Mouse (Mus musculus): ENCODE data around the gene Depdc5. TPM values are rescaled to one million over a fixed set of nuclear protein-coding genes. Genes with fewer than 3 reads are reported as not detected.

Gene Depdc5
- polyA plus RNA-seq, 1 experiment from 2014 or later: 16.6 TPM

GRCm38 (mm10) chr5:33001111-33001510, 137.6 kb downstream of the Depdc5 start:
- ATAC-seq (replicated peaks; ENCODE audit: extremely low read depth, insufficient read depth, low FRiP score): no peak
- 78% methylated on average over 5 of the region's 5 CpGs for WGBS
- no peak overlapping the region for H3K9ac ChIP-seq (ENCODE audit: low read length)
- no peaks in the 10 kb centered on the region for H3K9me3 ChIP-seq (replicated peaks; ENCODE audit: control insufficient read depth, low read length)
- H3K4me1 ChIP-seq (ENCODE audit: control insufficient read depth, insufficient read depth, low read length): peaks cover 2% of the 10 kb centered on the region; the same call in 1 of the 2 replicates
- no peak overlapping the region for H3K4me3 ChIP-seq (ENCODE audit: low read length)
- H3K36me3 ChIP-seq (ENCODE audit: control insufficient read depth, insufficient read depth): no peaks in the 10 kb centered on the region
- no peaks in the 10 kb centered on the region for H3K27me3 ChIP-seq (ENCODE audit: control insufficient read depth, insufficient read depth, low read length)
- no peak overlapping the region for H3K27ac ChIP-seq (ENCODE audit: low read length)
- H3K4me2 ChIP-seq (ENCODE audit: low read depth, low read length): no peak overlapping the region

- H3K27me3 ChIP-seq (ENCODE audit: control insufficient read depth, insufficient read depth, low read length): no peaks in the 10 kb centered on the region
- no peaks in the 10 kb centered on the region for H3K9me3 ChIP-seq (replicated peaks; ENCODE audit: control insufficient read depth, low read length)
- WGBS: 80% methylated on average over 5 of the region's 5 CpGs
- ATAC-seq (replicated peaks; ENCODE audit: extremely low read depth, insufficient read depth, low FRiP score): no peak
- H3K36me3 ChIP-seq (ENCODE audit: control insufficient read depth, insufficient read depth): no peaks in the 10 kb centered on the region
- no peak overlapping the region for H3K4me2 ChIP-seq (ENCODE audit: low read depth, low read length)
- H3K4me3 ChIP-seq (ENCODE audit: low read length): no peak overlapping the region
- H3K9ac ChIP-seq (ENCODE audit: low read length): no peak overlapping the region
- no peak overlapping the region for H3K27ac ChIP-seq (ENCODE audit: low read length)
- H3K4me1 ChIP-seq (ENCODE audit: control insufficient read depth, insufficient read depth, low read length): peaks cover 4% of the 10 kb centered on the region; the same call in 1 of the 2 replicates
Observed at GRCm38 (mm10) chr5:33002781-33003180, 139.3 kb downstream of the Depdc5 start.

DNA sequence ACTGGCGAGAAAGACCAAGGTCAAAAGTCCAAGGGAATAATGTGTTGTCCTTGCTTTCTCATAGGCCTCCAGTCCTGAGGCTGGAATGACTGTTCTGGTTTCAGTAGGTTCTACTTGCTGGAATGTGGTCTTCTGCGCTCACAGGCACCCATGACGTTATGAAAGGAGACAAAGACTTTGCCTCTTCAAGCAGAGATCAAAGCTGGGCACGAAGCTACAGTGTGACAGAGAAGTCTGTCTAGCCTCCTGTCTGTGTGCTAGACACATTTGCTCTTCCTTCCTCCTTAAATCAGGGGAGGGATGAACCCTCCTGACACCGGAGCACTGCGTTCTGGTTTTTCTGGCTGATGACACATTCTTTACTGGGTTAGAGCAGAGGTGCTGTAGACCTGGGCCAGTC, 140.0 kb downstream of the Depdc5 start:
- Histone ChIP-seq H3K4me1 (ENCODE audit: control insufficient read depth, insufficient read depth, low read length) (peaks cover 4% of the 10 kb centered on the region; the same call in 1 of the 2 replicates), H3K27me3 (ENCODE audit: control insufficient read depth, insufficient read depth, low read length) (no peaks in the 10 kb centered on the region), H3K27ac (ENCODE audit: low read length) (no peak overlapping the region), H3K9me3 (replicated peaks; ENCODE audit: control insufficient read depth, low read length) (no peaks in the 10 kb centered on the region), H3K9ac (ENCODE audit: low read length) (no peak overlapping the region), H3K4me3 (ENCODE audit: low read length) (no peak overlapping the region), H3K4me2 (ENCODE audit: low read depth, low read length) (no peak overlapping the region), H3K36me3 (ENCODE audit: control insufficient read depth, insufficient read depth) (no peaks in the 10 kb centered on the region)
- WGBS: 69% methylated on average over 6 of the region's 6 CpGs
- ATAC-seq (replicated peaks; ENCODE audit: extremely low read depth, insufficient read depth, low FRiP score): no peak

- no peaks in the 10 kb centered on the region for H3K36me3 ChIP-seq (ENCODE audit: control insufficient read depth, insufficient read depth)
- no peak overlapping the region for H3K27ac ChIP-seq (ENCODE audit: low read length)
- H3K9ac ChIP-seq (ENCODE audit: low read length): no peak overlapping the region
- ATAC-seq (replicated peaks; ENCODE audit: extremely low read depth, insufficient read depth, low FRiP score): no peak
- H3K4me2 ChIP-seq (ENCODE audit: low read depth, low read length): no peak overlapping the region
- peaks cover 4% of the 10 kb centered on the region; the same call in 1 of the 2 replicates for H3K4me1 ChIP-seq (ENCODE audit: control insufficient read depth, insufficient read depth, low read length)
- no peaks in the 10 kb centered on the region for H3K9me3 ChIP-seq (replicated peaks; ENCODE audit: control insufficient read depth, low read length)
- WGBS: 79% methylated on average over 4 of the region's 4 CpGs
- no peaks in the 10 kb centered on the region for H3K27me3 ChIP-seq (ENCODE audit: control insufficient read depth, insufficient read depth, low read length)
- no peak overlapping the region for H3K4me3 ChIP-seq (ENCODE audit: low read length)
Observed at GRCm38 (mm10) chr5:33004110-33004509, 140.6 kb downstream of the Depdc5 start.

- Histone ChIP-seq H3K4me1 (ENCODE audit: control insufficient read depth, insufficient read depth, low read length) (peaks cover 4% of the 10 kb centered on the region; the same call in 1 of the 2 replicates), H3K4me3 (ENCODE audit: low read length) (no peak overlapping the region), H3K4me2 (ENCODE audit: low read depth, low read length) (no peak overlapping the region), H3K9ac (ENCODE audit: low read length) (no peak overlapping the region), H3K36me3 (ENCODE audit: control insufficient read depth, insufficient read depth) (no peaks in the 10 kb centered on the region), H3K27ac (ENCODE audit: low read length) (no peak overlapping the region), H3K27me3 (ENCODE audit: control insufficient read depth, insufficient read depth, low read length) (no peaks in the 10 kb centered on the region), H3K9me3 (replicated peaks; ENCODE audit: control insufficient read depth, low read length) (no peaks in the 10 kb centered on the region)
- no peak for ATAC-seq (replicated peaks; ENCODE audit: extremely low read depth, insufficient read depth, low FRiP score)
- WGBS: 74% methylated on average over 11 of the region's 11 CpGs
Observed at GRCm38 (mm10) chr5:33005442-33006145, 142.1 kb downstream of the Depdc5 start.

DNA sequence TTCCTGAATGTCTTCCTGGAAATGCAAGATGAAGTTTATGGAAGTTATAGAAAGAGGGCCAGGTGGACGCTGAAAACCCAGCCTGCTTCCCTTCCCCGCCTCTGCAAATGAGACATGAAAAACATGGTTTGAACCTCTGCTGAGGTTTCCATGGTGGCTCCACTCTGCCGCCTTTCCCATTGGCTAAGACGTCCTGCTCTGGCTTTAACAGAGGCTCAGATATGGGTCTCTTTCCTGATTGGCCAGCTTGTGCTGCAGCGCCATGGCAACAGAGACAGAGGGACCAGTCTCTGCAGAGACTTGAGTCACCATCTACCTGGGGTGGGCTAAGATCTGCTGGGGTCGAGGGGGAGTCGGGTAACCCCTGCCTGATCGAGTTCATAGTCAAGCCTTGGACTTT, 143.2 kb downstream of the Depdc5 start:
- Histone ChIP-seq H3K9ac (ENCODE audit: low read length) (no peak overlapping the region), H3K4me1 (ENCODE audit: control insufficient read depth, insufficient read depth, low read length) (peaks cover 7% of the 10 kb centered on the region; the same call in 1 of the 2 replicates), H3K27ac (ENCODE audit: low read length) (no peak overlapping the region), H3K9me3 (replicated peaks; ENCODE audit: control insufficient read depth, low read length) (no peaks in the 10 kb centered on the region), H3K4me3 (ENCODE audit: low read length) (no peak overlapping the region), H3K4me2 (ENCODE audit: low read depth, low read length) (no peak overlapping the region), H3K27me3 (ENCODE audit: control insufficient read depth, insufficient read depth, low read length) (no peaks in the 10 kb centered on the region), H3K36me3 (ENCODE audit: control insufficient read depth, insufficient read depth) (no peaks in the 10 kb centered on the region)
- no peak for ATAC-seq (replicated peaks; ENCODE audit: extremely low read depth, insufficient read depth, low FRiP score)
- WGBS: 47% methylated on average over 8 of the region's 8 CpGs

DNA sequence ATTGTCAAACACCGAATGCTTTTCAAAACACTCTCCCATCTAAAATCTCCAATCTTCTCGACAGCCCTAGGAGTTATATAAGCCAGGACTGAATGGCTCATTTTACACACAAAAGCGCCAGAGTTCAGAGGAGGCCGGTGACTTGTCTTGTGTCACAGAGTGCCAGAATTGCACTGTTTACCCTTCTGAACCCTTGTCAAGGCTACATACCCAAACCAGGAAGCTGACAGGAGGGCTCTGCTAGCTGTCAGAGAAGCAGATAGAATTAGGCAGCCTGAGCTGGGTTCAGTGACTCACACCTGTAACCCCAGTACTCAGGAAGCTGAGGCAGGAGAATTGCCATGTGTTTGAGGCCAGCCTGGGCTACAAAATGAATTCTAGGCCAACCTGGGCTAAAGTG, 143.9 kb downstream of the Depdc5 start:
- Histone ChIP-seq H3K9me3 (replicated peaks; ENCODE audit: control insufficient read depth, low read length) (no peaks in the 10 kb centered on the region), H3K27me3 (ENCODE audit: control insufficient read depth, insufficient read depth, low read length) (no peaks in the 10 kb centered on the region), H3K4me3 (ENCODE audit: low read length) (no peak overlapping the region), H3K4me2 (ENCODE audit: low read depth, low read length) (no peak overlapping the region), H3K9ac (ENCODE audit: low read length) (no peak overlapping the region), H3K27ac (ENCODE audit: low read length) (no peak overlapping the region), H3K36me3 (ENCODE audit: control insufficient read depth, insufficient read depth) (no peaks in the 10 kb centered on the region), H3K4me1 (ENCODE audit: control insufficient read depth, insufficient read depth, low read length) (peaks cover 7% of the 10 kb centered on the region; the same call in 1 of the 2 replicates)
- ATAC-seq (replicated peaks; ENCODE audit: extremely low read depth, insufficient read depth, low FRiP score): no peak
- WGBS: 67% methylated on average over 4 of the region's 4 CpGs

DNA sequence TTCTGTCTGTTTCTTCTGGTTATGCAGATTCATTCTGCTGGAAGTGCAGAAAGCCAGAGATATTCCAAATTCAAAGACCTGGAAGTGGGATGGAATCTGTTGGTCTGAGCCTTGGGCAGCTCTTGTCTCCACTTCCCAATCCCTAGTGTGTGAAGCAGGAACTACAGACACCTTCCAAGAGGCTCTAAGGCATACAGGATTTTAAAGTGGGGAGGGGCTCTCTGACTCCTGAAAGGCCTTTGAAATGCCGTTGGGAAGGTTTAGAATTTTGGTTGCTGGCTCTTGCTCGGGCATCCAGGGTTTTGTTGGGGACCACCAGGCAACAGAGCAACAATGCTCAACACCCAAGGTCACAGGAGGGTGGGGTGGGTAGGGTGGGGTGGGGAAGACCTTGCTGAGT, 145.8 kb downstream of the Depdc5 start:
- H3K4me3 ChIP-seq (ENCODE audit: low read length): no peak overlapping the region
- H3K9ac ChIP-seq (ENCODE audit: low read length): no peak overlapping the region
- no peak for ATAC-seq (replicated peaks; ENCODE audit: extremely low read depth, insufficient read depth, low FRiP score)
- H3K27ac ChIP-seq (ENCODE audit: low read length): no peak overlapping the region
- no peak overlapping the region for H3K4me2 ChIP-seq (ENCODE audit: low read depth, low read length)
- H3K36me3 ChIP-seq (ENCODE audit: control insufficient read depth, insufficient read depth): no peaks in the 10 kb centered on the region
- H3K9me3 ChIP-seq (replicated peaks; ENCODE audit: control insufficient read depth, low read length): no peaks in the 10 kb centered on the region
- peaks cover 7% of the 10 kb centered on the region; the same call in 1 of the 2 replicates for H3K4me1 ChIP-seq (ENCODE audit: control insufficient read depth, insufficient read depth, low read length)
- no peaks in the 10 kb centered on the region for H3K27me3 ChIP-seq (ENCODE audit: control insufficient read depth, insufficient read depth, low read length)
- WGBS: 67% methylated on average over 2 of the region's 2 CpGs

- Histone ChIP-seq H3K9ac (ENCODE audit: low read length) (no peak overlapping the region), H3K4me3 (ENCODE audit: low read length) (no peak overlapping the region), H3K9me3 (replicated peaks; ENCODE audit: control insufficient read depth, low read length) (no peaks in the 10 kb centered on the region), H3K27ac (ENCODE audit: low read length) (no peak overlapping the region), H3K36me3 (ENCODE audit: control insufficient read depth, insufficient read depth) (no peaks in the 10 kb centered on the region), H3K4me1 (ENCODE audit: control insufficient read depth, insufficient read depth, low read length) (peaks cover 7% of the 10 kb centered on the region; the same call in 1 of the 2 replicates), H3K27me3 (ENCODE audit: control insufficient read depth, insufficient read depth, low read length) (no peaks in the 10 kb centered on the region), H3K4me2 (ENCODE audit: low read depth, low read length) (no peak overlapping the region)
- 71% methylated on average over 14 of the region's 14 CpGs for WGBS
- no peak for ATAC-seq (replicated peaks; ENCODE audit: extremely low read depth, insufficient read depth, low FRiP score)
Observed at GRCm38 (mm10) chr5:33009818-33010812, 146.6 kb downstream of the Depdc5 start.
